Mouse (Mus musculus): ENCODE data around the gene Xpr1. TPM values are rescaled to one million over a fixed set of nuclear protein-coding genes. Genes with fewer than 3 reads are reported as not detected.

Gene Xpr1
- polyA plus RNA-seq, 1 experiment, result not detected

GRCm38 (mm10) chr1:155415421-155415820 is 1.8 kb downstream of the Xpr1 start:
- WGBS, result 6% methylated on average over 4 of the region's 4 CpGs
- Histone ChIP-seq H3K4me3 (ENCODE audit: insufficient read depth, low read depth, low read length) (peak overlapping the region; percentile 26), H3K27ac (ENCODE audit: insufficient read depth, low read depth, low read length) (peak overlapping the region; percentile 75; the same call in 1 of the 2 replicates), H3K4me1 (ENCODE audit: control insufficient read depth, insufficient read depth, low read length) (peaks cover 3% of the 10 kb centered on the region; the same call in 1 of the 2 replicates)
- TF ChIP-seq POLR2A (IDR thresholded peaks at IDR 0.05; ENCODE audit: insufficient read depth, low read depth, low read length), result no peak
- TF ChIP-seq CTCF (IDR thresholded peaks at IDR 0.05; ENCODE audit: insufficient read depth, low read depth, low read length), result no peak

GRCm38 (mm10) chr1:155412705-155413104 is 4.5 kb downstream of the Xpr1 start:
- WGBS, result 58% methylated on average over 2 of the region's 2 CpGs

DNA sequence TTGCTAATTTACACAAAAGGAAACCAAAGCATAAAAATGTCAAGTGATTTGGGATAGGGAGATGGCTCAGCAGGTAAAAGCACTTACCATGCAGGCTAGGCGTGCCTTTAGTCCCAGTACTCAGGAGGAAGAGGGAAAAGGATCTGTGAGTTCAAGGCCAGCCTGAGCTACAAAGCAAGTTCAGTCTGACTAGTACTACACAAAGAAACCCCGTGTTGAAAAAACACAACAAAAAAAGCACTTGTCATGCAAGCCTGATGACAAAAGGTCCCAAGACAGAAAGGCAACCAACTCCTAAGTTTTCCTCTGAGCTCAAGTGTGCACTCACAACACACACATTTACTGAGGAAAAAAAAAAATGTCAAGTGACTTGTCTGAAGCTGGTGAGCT is 8.6 kb downstream of the Xpr1 start:
- WGBS, result 69% methylated on average over 2 of the region's 2 CpGs
- no peak overlapping the region for H3K4me3 ChIP-seq (ENCODE audit: insufficient read depth, low read depth, low read length)
- TF ChIP-seq POLR2A (IDR thresholded peaks at IDR 0.05; ENCODE audit: insufficient read depth, low read depth, low read length) (no peak), CTCF (IDR thresholded peaks at IDR 0.05; ENCODE audit: insufficient read depth, low read depth, low read length) (no peak)
- no peak overlapping the region for H3K27ac ChIP-seq (ENCODE audit: insufficient read depth, low read depth, low read length)
- H3K4me1 ChIP-seq (ENCODE audit: control insufficient read depth, insufficient read depth, low read length), result peaks cover 2% of the 10 kb centered on the region; the same call in 1 of the 2 replicates

More at GRCm38 (mm10) chr1:155412705-155413104, 4.5 kb downstream of the Xpr1 start:
- H3K27ac ChIP-seq (ENCODE audit: insufficient read depth, low read depth, low read length), result no peak overlapping the region
- H3K4me3 ChIP-seq (ENCODE audit: insufficient read depth, low read depth, low read length), result no peak overlapping the region
- TF ChIP-seq POLR2A (IDR thresholded peaks at IDR 0.05; ENCODE audit: insufficient read depth, low read depth, low read length) (no peak), CTCF (IDR thresholded peaks at IDR 0.05; ENCODE audit: insufficient read depth, low read depth, low read length) (no peak)
- H3K4me1 ChIP-seq (ENCODE audit: control insufficient read depth, insufficient read depth, low read length), result peaks cover 3% of the 10 kb centered on the region; the same call in 1 of the 2 replicates

DNA sequence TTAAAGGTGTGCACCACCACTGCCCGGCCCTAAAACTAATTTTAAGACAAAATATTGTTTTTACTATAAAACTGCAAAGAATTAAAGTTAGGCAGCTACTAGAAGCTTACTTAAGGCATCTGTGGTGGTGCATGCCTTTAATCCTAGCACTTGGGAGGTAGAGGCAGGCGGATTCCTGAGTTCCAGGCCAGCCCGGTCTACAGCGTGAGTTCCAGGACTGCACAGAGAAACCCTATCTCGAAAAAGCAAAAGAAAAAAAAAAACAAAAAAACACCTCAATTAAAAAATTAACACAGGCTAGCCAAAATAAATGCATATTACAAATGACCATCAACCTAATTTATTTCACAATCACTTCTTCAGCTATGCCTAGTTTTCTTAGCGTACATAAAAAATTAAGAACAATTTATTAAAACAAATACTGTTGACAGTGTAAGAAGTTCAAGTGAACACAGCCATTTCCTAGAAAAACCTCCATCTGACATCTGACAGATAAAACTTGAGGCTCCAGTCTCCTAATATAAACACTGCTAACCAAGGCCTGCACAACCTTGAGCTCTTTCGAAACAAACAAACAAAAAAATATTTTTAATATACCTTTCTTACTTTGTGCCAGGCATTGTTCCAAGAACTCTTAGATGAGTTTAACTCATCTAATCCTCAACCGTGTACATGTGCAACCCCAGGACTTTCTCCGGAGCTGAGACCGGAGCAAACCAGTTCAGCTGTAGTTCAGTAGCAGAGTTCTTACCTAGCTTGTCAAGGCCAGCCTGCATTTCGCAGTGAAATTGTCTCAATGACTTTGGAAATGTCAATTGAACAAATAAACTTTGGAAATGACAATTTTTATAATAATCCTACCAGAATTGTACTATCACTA is 9.3 kb downstream of the Xpr1 start:
- Histone ChIP-seq H3K4me3 (ENCODE audit: insufficient read depth, low read depth, low read length) (no peak overlapping the region), H3K4me1 (ENCODE audit: control insufficient read depth, insufficient read depth, low read length) (no peaks in the 10 kb centered on the region), H3K27ac (ENCODE audit: insufficient read depth, low read depth, low read length) (no peak overlapping the region)
- 89% methylated on average over 11 of the region's 11 CpGs for WGBS
- no peak for TF ChIP-seq POLR2A (IDR thresholded peaks at IDR 0.05; ENCODE audit: insufficient read depth, low read depth, low read length)
- no peak for TF ChIP-seq CTCF (IDR thresholded peaks at IDR 0.05; ENCODE audit: insufficient read depth, low read depth, low read length)

DNA sequence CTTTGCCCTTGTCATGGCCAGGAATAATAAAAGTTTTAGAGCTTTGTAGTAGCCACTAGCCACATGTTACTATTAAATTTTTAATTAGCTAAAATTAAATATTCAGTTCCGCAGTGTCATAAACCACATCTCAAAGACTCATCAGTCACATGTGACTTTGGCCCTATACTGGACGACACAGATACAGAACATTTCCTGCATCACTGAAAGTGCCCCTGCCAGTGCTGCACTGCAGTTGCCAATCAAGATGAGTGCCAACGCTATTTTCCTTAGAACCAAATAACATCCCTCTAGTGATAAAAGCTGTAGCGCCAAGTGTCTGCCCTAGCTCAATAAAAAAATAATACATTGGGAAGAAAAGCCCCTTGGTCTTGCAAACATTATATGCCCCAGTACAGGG is 17.2 kb downstream of the Xpr1 start:
- no peak for TF ChIP-seq CTCF (IDR thresholded peaks at IDR 0.05; ENCODE audit: insufficient read depth, low read depth, low read length)
- TF ChIP-seq POLR2A (IDR thresholded peaks at IDR 0.05; ENCODE audit: insufficient read depth, low read depth, low read length), result no peak
- Histone ChIP-seq H3K27ac (ENCODE audit: insufficient read depth, low read depth, low read length) (no peak overlapping the region), H3K4me1 (ENCODE audit: control insufficient read depth, insufficient read depth, low read length) (peaks cover 2% of the 10 kb centered on the region; the same call in 1 of the 2 replicates), H3K4me3 (ENCODE audit: insufficient read depth, low read depth, low read length) (no peak overlapping the region)
- 62% methylated on average over 4 of the region's 4 CpGs for WGBS

GRCm38 (mm10) chr1:155394829-155395228 is 22.4 kb downstream of the Xpr1 start:
- TF ChIP-seq CTCF (IDR thresholded peaks at IDR 0.05; ENCODE audit: insufficient read depth, low read depth, low read length) (no peak), POLR2A (IDR thresholded peaks at IDR 0.05; ENCODE audit: insufficient read depth, low read depth, low read length) (no peak)
- 57% methylated on average over 6 of the region's 6 CpGs for WGBS

GRCm38 (mm10) chr1:155394021-155394420 is 23.2 kb downstream of the Xpr1 start:
- 48% methylated on average over 2 of the region's 2 CpGs for WGBS
- Histone ChIP-seq H3K27ac (ENCODE audit: insufficient read depth, low read depth, low read length) (no peak overlapping the region), H3K4me1 (ENCODE audit: control insufficient read depth, insufficient read depth, low read length) (peaks cover 7% of the 10 kb centered on the region), H3K4me3 (ENCODE audit: insufficient read depth, low read depth, low read length) (no peak overlapping the region)
- TF ChIP-seq POLR2A (IDR thresholded peaks at IDR 0.05; ENCODE audit: insufficient read depth, low read depth, low read length), result no peak
- TF ChIP-seq CTCF (IDR thresholded peaks at IDR 0.05; ENCODE audit: insufficient read depth, low read depth, low read length), result no peak

More at GRCm38 (mm10) chr1:155394829-155395228, 22.4 kb downstream of the Xpr1 start:
- no peak overlapping the region for H3K4me3 ChIP-seq (ENCODE audit: insufficient read depth, low read depth, low read length)
- no peak overlapping the region for H3K27ac ChIP-seq (ENCODE audit: insufficient read depth, low read depth, low read length)
- H3K4me1 ChIP-seq (ENCODE audit: control insufficient read depth, insufficient read depth, low read length), result peaks cover 4% of the 10 kb centered on the region; the same call in 1 of the 2 replicates

DNA sequence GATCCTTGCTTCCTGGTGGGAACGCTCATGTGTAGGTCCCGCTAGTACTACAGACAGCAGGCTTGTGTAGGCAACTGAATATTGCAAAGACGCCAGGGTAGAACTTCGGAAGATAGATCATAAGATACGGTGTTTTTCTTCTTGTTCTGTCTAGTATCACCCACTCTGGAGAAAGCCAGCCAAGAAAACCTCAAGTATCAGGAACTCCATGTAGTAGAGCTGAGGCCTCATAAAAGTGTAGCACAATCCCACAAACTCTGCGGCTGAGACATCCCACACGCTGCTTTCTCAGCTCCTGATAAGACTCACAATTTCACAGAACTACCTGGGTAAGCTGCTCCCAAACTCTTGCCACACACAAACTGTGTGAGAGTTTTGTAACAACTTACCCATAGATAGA is 24.4 kb downstream of the Xpr1 start:
- 92% methylated on average over 7 of the region's 7 CpGs for WGBS
- TF ChIP-seq CTCF (IDR thresholded peaks at IDR 0.05; ENCODE audit: insufficient read depth, low read depth, low read length) (no peak), POLR2A (IDR thresholded peaks at IDR 0.05; ENCODE audit: insufficient read depth, low read depth, low read length) (no peak)
- Histone ChIP-seq H3K4me3 (ENCODE audit: insufficient read depth, low read depth, low read length) (no peak overlapping the region), H3K27ac (ENCODE audit: insufficient read depth, low read depth, low read length) (no peak overlapping the region), H3K4me1 (ENCODE audit: control insufficient read depth, insufficient read depth, low read length) (peaks cover 7% of the 10 kb centered on the region)

GRCm38 (mm10) chr1:155391537-155391936 is 25.7 kb downstream of the Xpr1 start:
- H3K4me1 ChIP-seq (ENCODE audit: control insufficient read depth, insufficient read depth, low read length), result peaks cover 7% of the 10 kb centered on the region
- no peak overlapping the region for H3K4me3 ChIP-seq (ENCODE audit: insufficient read depth, low read depth, low read length)
- no peak for TF ChIP-seq CTCF (IDR thresholded peaks at IDR 0.05; ENCODE audit: insufficient read depth, low read depth, low read length)
- no peak for TF ChIP-seq POLR2A (IDR thresholded peaks at IDR 0.05; ENCODE audit: insufficient read depth, low read depth, low read length)
- no peak overlapping the region for H3K27ac ChIP-seq (ENCODE audit: insufficient read depth, low read depth, low read length)
- WGBS, result 61% methylated on average over 4 of the region's 4 CpGs

Data from olfactory bulb, adult 2 months (tissue).